Mouse (Mus musculus) embryonic facial prominence, embryonic 14.5 days (tissue): ENCODE measurements around the gene Tcf20. TPM values are rescaled to one million over a fixed set of nuclear protein-coding genes. Genes with fewer than 3 reads are reported as not detected.

Experiments used
- ATAC-seq: fragments of 200-750 bp; cut with Nextera tagmentation; 2 replicates; pipeline ENCODE4 v1.8.0; 2017; ENCODE audit warnings: low read depth, moderate number of reproducible peaks, moderate TSS enrichment
- DNase-seq: peaks from one replicate; pipeline ENCODE4 v3.0.0-alpha.2; 2015; ENCODE audit warnings: low spot score
- H3K27ac ChIP-seq: fragments of 300-500 bp; sonication (generic); replicated peaks from 2 replicates; pipeline ENCODE4 v1.5.1; 2014; ENCODE audit warnings: low read depth, mild to moderate bottlenecking, low read length, moderate library complexity
- H3K27me3 ChIP-seq: fragments of 300-500 bp; sonication (generic); replicated peaks from 2 replicates; pipeline ENCODE4 v1.6.1; 2014; ENCODE audit warnings: low read length; ENCODE audit not compliant: control insufficient read depth, insufficient read depth
- H3K36me3 ChIP-seq: fragments of 300-500 bp; sonication (generic); 2 replicates; pipeline ENCODE4 v1.6.1; 2014; ENCODE audit warnings: low read length, mixed read lengths; ENCODE audit not compliant: control insufficient read depth, insufficient read depth
- H3K4me1 ChIP-seq: fragments of 300-500 bp; sonication (generic); 2 replicates; pipeline ENCODE4 v1.6.1; 2014; ENCODE audit warnings: antibody characterized with exemption, low read length; ENCODE audit not compliant: control insufficient read depth, insufficient read depth
- H3K4me2 ChIP-seq: fragments of 300-500 bp; sonication (generic); 2 replicates; pipeline ENCODE4 v1.6.1; 2014; ENCODE audit warnings: low read depth, mild to moderate bottlenecking, low read length, moderate library complexity, mixed read lengths
- H3K4me3 ChIP-seq: fragments of 300-500 bp; sonication (generic); 2 replicates; pipeline ENCODE4 v1.5.1; 2014; ENCODE audit warnings: low read depth, mild to moderate bottlenecking, low read length
- H3K9ac ChIP-seq: fragments of 300-500 bp; sonication (generic); 2 replicates; pipeline ENCODE4 v1.6.1; 2014; ENCODE audit warnings: low read depth, mild to moderate bottlenecking, low read length, moderate library complexity, mixed read lengths
- H3K9me3 ChIP-seq: fragments of 300-500 bp; sonication (generic); 2 replicates; pipeline ENCODE4 v1.6.1; 2016; ENCODE audit warnings: low read length; ENCODE audit not compliant: control insufficient read depth
- WGBS: fragments of 180-500 bp; shearing (Covaris S2); extraction: QIAGEN DNeasy Blood & Tissue Kit; methylation state at CpG from one replicate; pipeline ENCODE4 v1.1.7; 2014; 5-methylcytosine and 5-hydroxymethylcytosine counted together
- polyA plus RNA-seq: library from polyadenylated mRNA; unstranded; fragments of >200 nt; fragmentation: Nextera tagmentation; extraction: Ambion mirVana; gene quantifications from 2 replicates; pipeline ENCODE4 v1.2.1, GENCODE M21; 2014

The Tcf20 gene
- polyA plus RNA-seq, 1 experiment from 2014 or later = 11.3 TPM

GRCm38 (mm10) chr15:82920895-82921515 is 66.7 kb downstream of the Tcf20 start:
- Histone ChIP-seq H3K4me2 (peak overlapping the region; percentile 27), H3K27ac (no peak overlapping the region), H3K9me3 (no peaks in the 10 kb centered on the region), H3K27me3 (no peaks in the 10 kb centered on the region), H3K4me1 (peaks cover 63% of the 10 kb centered on the region), H3K36me3 (no peaks in the 10 kb centered on the region), H3K9ac (no peak overlapping the region), H3K4me3 (no peak overlapping the region)
- 7% methylated on average over 13 of the region's 13 CpGs for WGBS
- peak; percentile 80 for DNase-seq
- peak; percentile 34 for ATAC-seq

GRCm38 (mm10) chr15:82917965-82918364 is 69.7 kb downstream of the Tcf20 start:
- 52% methylated on average over 3 of the region's 3 CpGs for WGBS
- Histone ChIP-seq H3K9ac (0 out of 2 replicates have a peak overlapping the region, but pooled peaks have one; percentile 21), H3K4me3 (no peak overlapping the region), H3K27ac (0 out of 2 replicates have a peak overlapping the region, but pooled peaks have one; percentile 31), H3K36me3 (no peaks in the 10 kb centered on the region), H3K27me3 (peaks cover 4% of the 10 kb centered on the region; the same call in 1 of the 2 replicates), H3K4me1 (peaks cover 41% of the 10 kb centered on the region), H3K9me3 (no peaks in the 10 kb centered on the region), H3K4me2 (peak overlapping the region; percentile 43)
- DNase-seq = no peak
- no peak for ATAC-seq

- Histone ChIP-seq H3K4me3 (no peak overlapping the region), H3K9ac (peak overlapping the region; percentile 21; the same call in 1 of the 2 replicates), H3K9me3 (no peaks in the 10 kb centered on the region), H3K4me2 (peak overlapping the region; percentile 43), H3K27ac (0 out of 2 replicates have a peak overlapping the region, but pooled peaks have one; percentile 31), H3K27me3 (peaks cover 11% of the 10 kb centered on the region; the same call in 1 of the 2 replicates), H3K36me3 (no peaks in the 10 kb centered on the region), H3K4me1 (peaks cover 40% of the 10 kb centered on the region)
- ATAC-seq (peak; percentile 24; the same call in 1 of the 2 replicates), DNase-seq (peak; percentile 91)
- WGBS = 21% methylated on average over 28 of the region's 28 CpGs
Observed at GRCm38 (mm10) chr15:82917207-82917844, 70.3 kb downstream of the Tcf20 start.

GRCm38 (mm10) chr15:82914455-82914854 is 73.2 kb downstream of the Tcf20 start:
- 71% methylated on average over 3 of the region's 3 CpGs for WGBS

GRCm38 (mm10) chr15:82911965-82912337 is 75.7 kb downstream of the Tcf20 start:
- 6% methylated on average over 11 of the region's 13 CpGs for WGBS
- Histone ChIP-seq H3K4me1 (peaks cover 34% of the 10 kb centered on the region), H3K27ac (no peak overlapping the region), H3K36me3 (no peaks in the 10 kb centered on the region), H3K4me2 (peak overlapping the region; percentile 55), H3K4me3 (peak overlapping the region; percentile 28), H3K9ac (peak overlapping the region; percentile 47), H3K9me3 (no peaks in the 10 kb centered on the region), H3K27me3 (peaks cover 11% of the 10 kb centered on the region; the same call in 1 of the 2 replicates)
- ATAC-seq = peak; percentile 19; the same call in 1 of the 2 replicates
- DNase-seq = no peak

More at GRCm38 (mm10) chr15:82914455-82914854, 73.2 kb downstream of the Tcf20 start:
- Histone ChIP-seq H3K27me3 (peaks cover 11% of the 10 kb centered on the region; the same call in 1 of the 2 replicates), H3K4me2 (no peak overlapping the region), H3K4me3 (no peak overlapping the region), H3K9ac (no peak overlapping the region), H3K4me1 (peaks cover 37% of the 10 kb centered on the region), H3K36me3 (no peaks in the 10 kb centered on the region), H3K9me3 (no peaks in the 10 kb centered on the region), H3K27ac (no peak overlapping the region)
- no peak for DNase-seq
- no peak for ATAC-seq

GRCm38 (mm10) chr15:82911001-82911964 is 76.4 kb downstream of the Tcf20 start:
- H3K4me1 ChIP-seq = peaks cover 34% of the 10 kb centered on the region
- DNase-seq (no peak), ATAC-seq (peak; percentile 50; the same call in 1 of the 2 replicates)
- H3K9me3 ChIP-seq = no peaks in the 10 kb centered on the region
- peak overlapping the region; percentile 28 for H3K4me3 ChIP-seq
- H3K27ac ChIP-seq = no peak overlapping the region
- peak overlapping the region; percentile 47 for H3K9ac ChIP-seq
- 22% methylated on average over 34 of the region's 44 CpGs for WGBS
- H3K27me3 ChIP-seq = peaks cover 11% of the 10 kb centered on the region; the same call in 1 of the 2 replicates
- H3K4me2 ChIP-seq = peak overlapping the region; percentile 55
- H3K36me3 ChIP-seq = no peaks in the 10 kb centered on the region

GRCm38 (mm10) chr15:82910596-82910995 is 77.1 kb downstream of the Tcf20 start:
- Histone ChIP-seq H3K27ac (no peak overlapping the region), H3K4me3 (no peak overlapping the region), H3K4me1 (peaks cover 32% of the 10 kb centered on the region), H3K4me2 (no peak overlapping the region), H3K27me3 (peaks cover 11% of the 10 kb centered on the region; the same call in 1 of the 2 replicates), H3K36me3 (no peaks in the 10 kb centered on the region), H3K9ac (no peak overlapping the region), H3K9me3 (no peaks in the 10 kb centered on the region)
- DNase-seq (no peak), ATAC-seq (no peak)
- 79% methylated on average over 2 of the region's 2 CpGs for WGBS

GRCm38 (mm10) chr15:82909791-82910190 is 77.9 kb downstream of the Tcf20 start:
- H3K4me2 ChIP-seq = no peak overlapping the region
- no peak for DNase-seq
- H3K27ac ChIP-seq = no peak overlapping the region

More at GRCm38 (mm10) chr15:82909791-82910190, 77.9 kb downstream of the Tcf20 start:
- no peak for ATAC-seq
- Histone ChIP-seq H3K9ac (no peak overlapping the region), H3K36me3 (no peaks in the 10 kb centered on the region), H3K4me3 (no peak overlapping the region), H3K27me3 (peaks cover 11% of the 10 kb centered on the region; the same call in 1 of the 2 replicates), H3K9me3 (no peaks in the 10 kb centered on the region), H3K4me1 (peaks cover 26% of the 10 kb centered on the region)
- WGBS = 90% methylated on average over 4 of the region's 4 CpGs
